Mouse (Mus musculus): ENCODE results near the gene Fgd1.

DNA sequence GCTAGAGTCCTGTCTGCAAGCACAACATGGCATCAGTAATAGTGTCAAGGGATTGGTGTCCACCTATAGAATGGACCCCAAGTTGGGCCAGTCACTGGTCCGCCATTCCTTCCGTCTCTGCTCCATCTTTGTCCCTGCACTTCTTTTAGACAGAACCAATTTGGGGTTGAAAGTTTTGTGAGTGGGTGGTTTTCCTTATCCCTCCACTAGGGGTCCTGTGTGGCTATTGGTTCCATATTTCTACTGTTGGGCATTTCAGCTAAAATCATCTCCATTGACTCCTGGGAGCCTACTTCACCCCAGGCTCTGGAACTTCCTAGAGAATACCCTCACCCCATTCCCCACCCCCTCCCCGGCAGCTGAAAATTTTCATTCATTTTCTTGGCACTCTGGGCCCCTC lies 84.5 kb downstream of the Fgd1 start:
- TF ChIP-seq POLR2A (IDR thresholded peaks at IDR 0.05; ENCODE audit: low read depth, low read length) (no peak), CTCF (IDR thresholded peaks at IDR 0.05; ENCODE audit: extremely low read depth, insufficient read depth, insufficient read length, insufficient replicate concordance) (no peak)

Measured in spleen, adult 2 months (tissue).